Mouse (Mus musculus) megakaryocyte progenitor cell, adult 5-6 weeks (primary cell): ENCODE results near the gene B4galt4. TPM values are rescaled to one million over a fixed set of nuclear protein-coding genes. Genes with fewer than 3 reads are reported as not detected.
"Not testable (repeated sequence)": the region's sequence is repeated elsewhere in the genome, so short reads cannot be mapped to it uniquely, and the experiment has no call there.

ENCODE experiments used
- ATAC-seq: replicated peaks from 2 replicates; pipeline ENCODE4 v1.8.0; 2016; ENCODE audit warnings: mild to moderate bottlenecking, moderate TSS enrichment, inconsistent platforms; ENCODE audit not compliant: poor library complexity
- total RNA-seq, 2 experiments: library from RNA; stranded (forward) in 1 of 2; stranded (reverse) in 1 of 2; fragments of 157-497, 149-512 nt in 1 of 2; fragments of 200-1000 nt in 1 of 2; gene quantifications; 2 replicates each; pipeline versions ENCODE4 v1.2.3 to v1.2.4; 2015 to 2017

Gene B4galt4
- total RNA-seq (2015) = 40.2 and 42.0 TPM in 2 replicates
- total RNA-seq (2017) = 56.4 and 61.7 TPM in 2 replicates

DNA sequence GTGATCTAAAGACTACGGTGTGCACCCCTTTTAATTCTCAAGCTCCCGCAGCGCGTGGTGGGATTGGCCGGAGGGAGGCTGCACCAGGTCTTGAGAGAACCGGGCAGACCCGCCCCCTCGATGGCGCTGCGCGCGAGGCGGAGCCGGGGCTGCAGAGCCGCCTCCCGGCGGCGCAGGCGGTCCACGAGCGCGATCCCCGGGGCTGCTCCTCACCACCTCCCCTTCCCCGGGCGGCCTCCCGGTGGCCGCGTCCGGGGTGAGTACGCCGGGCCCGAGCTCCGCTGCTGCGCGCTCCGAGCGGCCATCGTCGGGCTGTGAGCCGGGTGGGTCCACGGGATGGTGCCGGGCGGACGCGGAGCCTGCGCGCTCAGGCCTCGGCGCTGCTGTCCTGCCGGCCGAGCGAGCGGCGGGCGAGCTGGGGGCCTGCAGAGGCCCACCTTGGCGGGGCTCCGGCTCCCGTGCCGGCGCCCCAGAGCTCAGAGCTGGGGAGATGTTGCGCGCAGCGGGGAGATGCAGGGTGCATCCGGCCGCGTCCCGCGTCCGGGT is at the start of gene B4galt4:
Gene B4galt4, plus strand, starts transcription at position 152 of the 546 bp plus-strand sequence.
- peak; percentile 75 for ATAC-seq

DNA sequence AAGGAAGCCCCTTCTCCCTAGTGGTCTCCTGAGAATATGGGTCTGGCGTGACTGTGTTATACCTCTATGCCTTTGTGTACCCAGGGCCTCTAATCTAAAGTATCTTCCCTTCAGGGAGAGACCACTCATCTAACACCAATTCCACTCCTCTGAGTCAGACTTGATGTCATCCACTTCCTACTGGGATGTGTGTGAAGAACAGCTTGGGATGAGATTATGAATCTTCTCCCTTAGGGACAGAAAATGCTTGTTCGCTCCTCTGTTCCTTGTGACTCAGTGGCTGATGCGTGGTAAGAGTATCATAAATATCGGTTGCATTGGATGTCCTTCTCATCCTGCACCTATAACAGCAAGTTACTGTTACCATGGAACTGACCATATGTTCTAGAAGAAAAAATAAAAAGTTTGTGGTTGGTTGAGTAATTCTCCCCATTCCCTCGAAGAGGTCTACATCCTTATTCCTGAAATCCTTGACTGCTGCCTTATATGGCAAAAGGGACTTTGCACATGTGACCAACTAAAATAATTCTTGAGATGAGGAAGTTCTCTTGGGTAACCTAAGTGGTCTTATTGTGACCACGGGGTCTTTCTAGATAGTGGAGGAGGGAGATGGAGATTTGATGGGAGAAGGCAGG is 47.0 kb upstream of the B4galt4 start:
- ATAC-seq = peak; percentile 79

- no peak for ATAC-seq
Measured at GRCm38 (mm10) chr16:38695557-38695956, 46.5 kb upstream of the B4galt4 start.

DNA sequence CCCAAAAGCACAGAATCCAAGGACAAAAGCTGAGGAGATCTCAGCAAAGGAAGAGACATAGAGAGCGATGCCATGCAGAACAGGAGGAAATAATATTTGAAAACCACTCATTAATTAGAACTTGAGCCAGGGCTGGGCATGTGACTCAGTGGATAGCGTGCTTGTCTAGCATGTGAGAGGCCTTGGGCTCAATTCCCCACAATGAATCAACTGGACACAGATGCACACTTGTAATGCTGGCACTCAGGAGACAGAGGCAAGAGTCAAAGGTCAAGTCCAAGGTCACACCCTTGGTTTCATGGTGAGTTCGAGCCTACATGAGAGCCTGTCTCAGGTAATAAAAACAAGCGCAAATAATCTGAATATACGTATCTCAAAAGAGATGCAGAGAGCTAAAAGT is 44.5 kb upstream of the B4galt4 start:
- no peak for ATAC-seq

GRCm38 (mm10) chr16:38700392-38701162 is 41.5 kb upstream of the B4galt4 start:
- ATAC-seq = no peak

GRCm38 (mm10) chr16:38701492-38702185 is 40.4 kb upstream of the B4galt4 start:
- peak; percentile 96 for ATAC-seq

- ATAC-seq = no peak
Measured at GRCm38 (mm10) chr16:38702316-38702715, 39.7 kb upstream of the B4galt4 start.

GRCm38 (mm10) chr16:38703501-38703900 is 38.6 kb upstream of the B4galt4 start:
- no peak for ATAC-seq

DNA sequence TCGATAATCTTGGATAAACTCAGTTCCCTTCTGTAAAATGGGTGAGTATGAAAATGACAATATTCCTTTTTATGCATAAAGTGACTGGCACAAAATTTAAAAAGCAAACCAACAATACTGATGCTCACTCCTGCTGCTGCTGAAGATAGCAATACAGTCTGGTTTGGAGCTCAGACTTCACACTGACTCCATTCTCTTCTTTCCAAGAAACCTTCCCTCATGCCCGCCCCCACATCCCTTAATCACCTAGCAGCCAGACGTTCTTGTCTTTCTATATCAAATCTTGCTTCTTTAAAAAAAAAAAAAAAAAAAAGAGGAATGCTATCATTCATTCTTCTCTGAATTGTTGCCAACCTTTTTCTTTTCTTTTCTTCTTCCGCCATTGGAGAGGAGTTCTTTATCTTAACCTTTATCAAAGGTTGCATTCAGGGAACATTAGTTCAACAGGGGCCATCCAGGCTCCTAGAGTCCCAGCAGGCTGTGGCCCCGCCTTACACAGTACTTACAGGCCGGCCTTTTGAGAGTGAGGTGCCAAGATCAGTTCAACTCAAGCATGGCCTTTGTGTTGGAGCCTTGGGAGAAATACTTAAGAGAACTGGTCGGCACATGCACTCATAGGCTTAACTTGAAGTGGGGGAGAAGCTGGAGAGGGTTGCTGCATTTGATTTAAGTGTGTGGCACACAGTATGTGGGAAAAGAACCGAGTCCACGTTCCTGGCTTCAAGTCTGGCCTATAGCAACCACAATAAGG is 36.4 kb upstream of the B4galt4 start:
- no peak for ATAC-seq

DNA sequence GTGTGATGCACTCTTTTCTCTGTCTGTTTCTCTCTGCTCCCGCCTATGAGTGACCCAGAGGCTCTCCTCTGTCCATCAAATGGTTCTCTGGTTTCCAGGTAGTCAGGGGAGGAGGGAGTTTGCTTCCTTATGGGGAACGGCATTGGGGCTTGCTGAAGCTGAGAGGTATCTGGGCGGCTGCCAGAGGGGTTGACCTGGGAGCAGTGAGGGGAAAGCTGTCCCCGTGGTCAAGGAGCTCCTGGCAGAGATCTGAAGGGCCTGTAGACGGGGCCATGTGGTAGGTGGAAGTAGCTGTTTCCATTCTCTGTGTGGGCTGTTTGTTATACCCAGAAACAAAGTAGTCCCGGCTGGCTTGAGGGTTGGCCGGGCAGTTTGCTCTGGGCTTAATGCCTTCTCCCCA is 35.3 kb upstream of the B4galt4 start:
- ATAC-seq = no peak

DNA sequence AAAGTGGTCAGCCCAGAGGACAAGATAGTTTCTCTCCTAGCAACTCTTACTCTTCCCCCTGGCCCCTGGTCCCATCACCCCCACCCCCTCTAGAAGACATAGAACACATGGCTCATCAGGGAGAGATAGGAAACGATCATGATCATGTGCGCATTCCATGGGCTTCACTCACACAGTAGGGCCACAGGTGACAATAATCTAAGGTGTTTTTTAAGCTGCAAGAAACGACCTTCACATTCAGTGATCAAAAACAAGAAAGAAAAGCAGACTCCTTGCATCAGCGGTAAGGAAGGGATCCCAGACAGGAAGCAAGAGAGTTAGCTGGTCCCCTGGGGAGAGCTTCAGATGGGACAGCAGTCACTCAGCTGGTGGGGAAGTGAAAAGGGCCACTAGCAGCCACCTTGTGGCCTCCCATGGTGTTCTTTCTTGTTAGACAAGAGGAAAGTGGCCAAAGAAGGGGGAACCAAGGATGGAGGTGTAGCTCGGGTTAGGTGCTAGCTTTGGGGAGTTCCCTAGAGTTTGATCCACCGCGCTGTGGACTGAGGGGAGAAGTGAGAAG is 33.0 kb upstream of the B4galt4 start:
- peak; percentile 47 for ATAC-seq

DNA sequence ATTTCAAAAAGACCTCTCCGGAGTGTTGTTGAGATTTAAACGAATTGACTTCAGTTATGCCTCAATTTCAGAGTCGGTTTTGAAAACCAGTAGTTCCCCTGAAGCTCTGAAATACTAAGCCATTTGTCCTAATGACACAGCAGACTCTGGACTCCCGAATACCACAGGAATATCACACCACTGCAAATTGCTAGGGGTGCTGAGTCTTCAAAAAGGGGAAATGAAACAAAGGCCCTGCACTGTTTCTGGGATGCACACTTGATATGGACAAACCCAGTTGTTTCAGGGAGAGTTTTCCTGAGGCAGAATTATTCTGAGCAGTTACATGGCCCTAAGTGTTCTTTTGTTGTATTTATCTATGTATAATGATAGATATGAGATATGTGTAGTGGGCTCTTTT is 30.8 kb upstream of the B4galt4 start:
- peak; percentile 58 for ATAC-seq

DNA sequence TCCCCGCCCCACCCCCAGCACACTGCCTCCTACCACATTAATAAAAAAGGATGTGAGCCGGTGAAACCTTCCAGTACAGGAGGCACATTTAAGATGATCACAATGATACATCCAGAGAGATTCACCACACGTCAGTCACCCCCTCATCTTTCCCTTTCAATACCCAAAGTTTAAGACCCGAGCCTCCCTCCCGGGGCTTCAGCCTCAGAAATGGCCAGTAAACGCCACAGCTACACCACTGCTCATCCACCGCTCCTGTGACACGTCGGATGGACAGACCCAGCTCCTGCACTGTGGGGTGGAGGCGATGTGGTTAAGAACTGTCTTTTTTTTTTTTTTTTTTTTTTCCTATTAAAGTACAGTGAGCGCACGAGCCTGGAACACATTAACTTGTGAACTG is 30.0 kb upstream of the B4galt4 start:
- ATAC-seq = peak; percentile 15; the same call in 1 of the 2 replicates

DNA sequence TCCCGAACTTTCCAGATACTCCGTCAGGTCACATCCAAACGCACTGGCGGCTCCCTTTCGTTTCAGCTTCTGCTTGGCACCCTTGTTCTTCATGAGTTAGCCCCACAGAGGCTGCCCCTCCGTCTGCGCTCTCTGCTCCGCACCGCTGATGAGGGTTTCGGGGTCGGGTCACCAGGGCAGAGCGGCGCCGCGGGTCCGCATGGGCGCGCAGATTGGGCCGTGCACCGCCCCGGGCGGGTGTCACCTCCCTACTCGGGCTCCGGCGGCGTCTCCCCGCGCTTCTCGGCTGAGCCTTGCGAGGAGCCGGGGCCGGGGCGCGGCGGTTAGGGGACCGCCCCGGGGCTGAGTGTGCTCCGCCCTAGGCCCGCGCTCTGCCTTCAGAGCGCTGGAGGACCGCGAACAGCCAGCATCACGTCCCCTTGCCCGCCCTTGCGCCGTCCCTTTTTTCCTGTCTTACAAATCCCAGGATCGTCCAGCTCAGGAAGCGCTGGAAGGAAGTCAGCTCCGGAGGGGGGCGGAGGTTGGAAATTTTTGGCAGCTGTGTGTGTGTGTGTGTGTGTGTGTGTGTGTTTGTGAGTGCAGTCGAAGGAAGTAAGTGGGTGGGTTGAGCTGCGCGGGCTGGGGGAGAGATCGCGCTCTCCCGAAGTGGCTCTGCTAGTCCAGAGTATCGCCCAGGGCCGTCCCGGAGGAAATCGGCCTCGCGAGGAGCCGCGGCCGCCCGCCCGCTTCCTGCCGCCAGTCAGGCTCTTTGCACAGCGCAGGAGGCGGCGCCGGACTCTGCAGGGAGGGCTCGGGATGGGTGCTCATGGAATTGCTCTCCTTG is 29.3 kb upstream of the B4galt4 start, which contains the start of gene Arhgap31:
Gene Arhgap31, minus strand, starts transcription at position 694 of the 823 bp plus-strand sequence.
- ATAC-seq = peak; percentile 76

DNA sequence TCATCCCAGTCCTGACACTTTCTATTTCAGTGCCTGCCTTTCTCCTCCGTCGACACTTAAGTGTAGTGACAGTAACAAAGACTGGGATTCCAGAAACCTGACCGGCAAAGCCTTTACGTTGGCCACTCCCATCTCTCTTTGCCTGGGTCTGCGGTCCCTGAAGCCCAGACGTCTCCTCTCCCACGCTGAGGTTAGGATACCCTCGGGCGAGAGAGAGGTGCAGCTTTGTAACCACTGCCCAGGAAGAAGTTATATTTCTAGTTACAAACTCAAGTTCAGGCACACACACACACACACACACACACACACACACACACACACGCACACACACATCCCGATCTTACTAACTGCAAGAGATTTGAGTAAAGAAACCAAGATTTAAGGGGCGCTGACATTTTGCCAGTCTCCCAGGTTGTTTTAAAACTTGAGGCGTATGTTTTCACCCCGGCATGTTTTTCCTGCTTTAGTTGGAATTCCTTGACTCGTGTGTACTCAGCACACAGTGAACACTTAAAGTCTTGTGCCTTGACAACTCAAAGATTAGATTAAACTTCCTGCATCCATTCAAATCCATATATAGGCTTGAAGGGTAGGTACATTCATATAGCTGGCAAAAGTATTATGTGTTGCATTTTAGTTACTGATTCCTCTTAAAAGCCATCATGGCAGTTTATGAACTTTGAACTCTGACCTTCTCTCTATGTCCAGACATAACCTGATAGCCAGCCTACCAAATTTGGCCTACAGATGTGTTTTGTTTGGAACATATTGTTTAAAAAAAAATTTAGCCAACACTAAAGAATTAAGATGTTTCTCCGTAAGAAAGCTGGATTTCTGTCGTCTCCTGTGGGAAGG is 28.4 kb upstream of the B4galt4 start:
- peak; percentile 18 for ATAC-seq

DNA sequence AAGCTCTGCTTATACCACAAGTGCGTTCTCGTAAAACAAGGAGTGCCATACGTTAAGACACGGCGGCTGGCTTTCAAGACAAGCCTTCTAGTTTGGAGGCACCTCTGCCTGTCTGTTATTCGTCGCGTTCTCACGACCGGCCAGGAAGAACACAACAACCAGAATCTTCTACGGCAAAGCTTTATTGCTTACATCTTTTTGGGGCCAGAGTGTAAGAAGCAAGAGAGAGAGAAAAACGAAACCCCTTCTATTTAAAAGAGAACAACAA is 27.9 kb upstream of the B4galt4 start:
- ATAC-seq = not testable (repeated sequence)

GRCm38 (mm10) chr16:38721377-38721776 is 20.7 kb upstream of the B4galt4 start:
- ATAC-seq = no peak

DNA sequence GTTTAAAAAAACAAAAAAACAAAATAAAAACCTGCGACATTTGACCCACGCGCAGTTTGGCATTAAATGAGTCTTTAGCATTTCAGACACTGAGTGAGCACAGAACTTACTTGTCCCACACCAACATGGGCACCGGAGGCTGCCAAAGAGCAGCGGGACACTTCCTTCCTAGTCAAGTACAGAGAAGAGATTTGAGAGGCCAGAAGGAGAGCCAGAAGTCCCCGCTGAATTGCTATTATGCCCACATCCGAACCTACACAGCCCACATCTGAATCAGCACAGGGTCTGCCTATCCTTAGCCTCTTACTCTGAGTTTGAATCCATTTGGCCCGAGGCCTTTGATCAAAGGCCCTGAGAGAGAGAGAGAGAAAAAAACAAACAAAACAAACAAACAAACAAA is 17.8 kb upstream of the B4galt4 start:
- no peak for ATAC-seq

DNA sequence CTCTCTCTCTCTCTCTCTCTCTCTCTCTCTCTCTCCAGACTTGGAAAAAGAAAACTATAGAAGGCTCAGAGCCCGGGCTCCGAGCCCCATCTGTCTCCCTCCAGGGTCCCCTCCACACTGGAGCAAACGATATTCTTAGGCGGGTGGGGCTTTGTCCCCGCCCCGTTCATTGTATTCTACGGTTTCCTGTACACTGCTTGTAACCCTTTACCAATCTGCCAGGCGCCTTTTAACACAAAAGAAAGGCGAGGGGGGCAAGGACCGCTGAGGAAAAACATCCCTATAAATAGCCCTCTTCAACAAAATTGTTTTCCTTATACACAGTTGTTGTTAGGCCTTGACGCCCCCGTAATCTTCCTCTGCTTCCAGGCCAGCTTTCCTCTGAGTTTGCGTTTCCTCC is 17.1 kb upstream of the B4galt4 start:
- no peak for ATAC-seq
